Mouse (Mus musculus): Measurements from ENCODE around the gene Gmeb1.

- TF ChIP-seq CTCF (IDR thresholded peaks at IDR 0.05; ENCODE audit: control insufficient read depth, insufficient read depth, low read length) (no peak), POLR2A (IDR thresholded peaks at IDR 0.05; ENCODE audit: borderline replicate concordance, control insufficient read depth, low read depth, low read length) (no peak)
Measured at GRCm38 (mm10) chr4:132241208-132241607, 20.2 kb downstream of the Gmeb1 start.

Measured in bone marrow, adult 2 months (tissue).